Mouse (Mus musculus) frontal cortex, postnatal 36 days (tissue): ENCODE data around the gene Mroh2b.

Experiments used
- DNase-seq, 2 experiments: peaks; one replicate each; pipeline ENCODE4 v3.0.0; 2022; ENCODE audit warnings: low spot score in 2 of 2

Gene Mroh2b

GRCm38 (mm10) chr15:4898437-4898836 lies at the start of gene Mroh2b:
Gene Mroh2b (plus strand): TSS chr15:4898737.
- no peak for DNase-seq

- no peak for DNase-seq
Observed at GRCm38 (mm10) chr15:4850015-4850414, 48.5 kb upstream of the Mroh2b start.

- no peak for DNase-seq
Observed at GRCm38 (mm10) chr15:4894962-4895361, 3.6 kb upstream of the Mroh2b start.

GRCm38 (mm10) chr15:4934731-4935130 lies 36.2 kb downstream of the Mroh2b start:
- peak; percentile 2 to 16 for DNase-seq

GRCm38 (mm10) chr15:4973355-4973754 lies 74.8 kb downstream of the Mroh2b start:
- DNase-seq = no peak

- peak in 1 of 2 experiments; percentile 46 for DNase-seq
Observed at GRCm38 (mm10) chr15:5002903-5003302, 104.4 kb downstream of the Mroh2b start.

- peak in 1 of 2 experiments; percentile 36 for DNase-seq
Observed at GRCm38 (mm10) chr15:5003503-5004196, 105.1 kb downstream of the Mroh2b start.

GRCm38 (mm10) chr15:5009644-5010107 lies 111.1 kb downstream of the Mroh2b start:
- no peak for DNase-seq
